Mouse (Mus musculus) right cerebral cortex, postnatal 14 days (tissue): ENCODE results near the gene Tsks.

Source experiments
- DNase-seq: peaks from one replicate; pipeline ENCODE4 v3.0.0; 2022

Tsks gene

DNA sequence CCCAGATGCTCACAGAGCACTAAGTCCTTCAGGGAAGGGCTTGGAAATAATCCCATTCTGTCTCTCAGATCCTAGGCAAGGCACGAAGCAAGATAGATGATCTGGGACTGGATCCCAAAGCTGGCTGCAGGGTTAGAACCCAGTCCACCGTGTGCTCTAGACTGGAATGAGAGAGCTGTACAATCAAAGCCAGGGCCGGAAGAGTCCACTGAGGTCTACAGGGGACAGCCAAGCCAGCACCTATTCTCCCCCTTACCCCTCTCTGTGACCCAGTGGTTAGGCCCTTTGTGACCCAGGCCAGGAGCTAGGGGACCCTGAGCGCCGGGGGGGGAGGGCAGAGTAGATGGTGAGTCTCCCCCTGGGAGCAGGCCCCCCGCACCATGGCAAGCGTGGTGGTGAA is at the start of gene Tsks:
Tsks (plus strand) TSS at position 301 of the 400 bp plus-strand sequence.
- DNase-seq: no peak

DNA sequence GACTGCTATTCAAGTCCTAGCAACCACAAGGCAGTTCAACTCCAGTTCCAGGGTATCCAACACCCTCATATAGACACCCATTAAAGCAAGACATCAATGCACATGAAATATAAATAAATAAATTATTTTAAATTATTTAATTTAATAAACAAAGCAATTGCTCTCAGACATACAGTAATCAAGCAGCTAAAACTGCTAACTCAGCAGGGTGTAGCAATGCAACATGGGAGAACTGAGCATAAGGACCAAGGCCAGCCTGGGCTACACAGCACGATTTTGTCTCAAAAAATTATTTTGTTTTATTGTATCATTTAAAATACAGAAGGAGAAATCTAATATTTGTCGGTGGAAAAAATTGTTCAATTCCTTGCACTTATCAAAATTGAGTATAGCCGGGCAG is 48.8 kb upstream of the Tsks start:
- DNase-seq: no peak

GRCm38 (mm10) chr7:44895206-44895592 is 47.8 kb upstream of the Tsks start:
- DNase-seq: no peak

DNA sequence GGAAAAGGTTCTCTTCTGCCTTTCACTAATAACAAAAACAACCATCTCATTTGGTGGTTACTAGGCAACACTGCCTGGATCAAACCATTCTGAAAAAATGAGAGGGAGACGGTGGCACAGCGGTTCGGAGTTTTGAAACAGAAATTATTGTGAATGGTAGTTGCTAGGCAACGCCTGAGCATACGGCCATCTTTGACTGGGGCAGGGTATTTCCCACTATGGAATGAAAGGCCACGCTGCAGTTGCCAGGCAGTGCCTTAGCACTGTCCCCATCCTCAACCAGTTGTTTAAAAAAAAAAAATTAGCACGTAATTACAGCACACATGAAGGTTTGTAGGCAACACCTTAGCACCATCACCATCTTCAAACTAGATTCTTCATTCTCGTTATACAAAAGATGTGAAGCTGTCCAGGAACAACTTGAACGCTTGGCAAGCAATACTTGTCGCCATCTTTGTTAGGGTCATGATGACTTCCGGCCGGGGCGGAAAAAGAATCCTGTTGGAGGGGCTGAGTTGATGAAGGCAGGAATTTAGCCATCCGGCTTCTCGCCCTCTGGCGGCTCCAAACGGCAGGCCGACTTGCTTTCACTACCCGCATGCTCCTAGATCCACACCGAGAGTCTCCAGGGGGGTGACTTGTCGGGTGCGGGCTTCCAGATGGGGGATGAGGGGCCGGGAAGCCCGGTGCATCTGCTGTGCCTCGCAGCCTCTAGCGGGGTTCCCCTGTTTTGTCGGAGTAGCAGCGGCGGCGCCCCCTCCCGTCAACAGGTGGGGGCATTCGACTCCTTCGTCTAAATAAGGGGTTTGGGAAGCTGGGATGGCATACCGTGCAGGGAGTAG is 47.2 kb upstream of the Tsks start, which contains the start of gene Fuz:
Fuz (plus strand) TSS at position 487 of the 842 bp plus-strand sequence.
- peak; percentile 88 for DNase-seq

- DNase-seq: no peak
Observed at GRCm38 (mm10) chr7:44896499-44896898, 46.5 kb upstream of the Tsks start.

- peak; percentile 38 for DNase-seq
Observed at GRCm38 (mm10) chr7:44898607-44899006, 44.4 kb upstream of the Tsks start.

GRCm38 (mm10) chr7:44900632-44901031 is 42.4 kb upstream of the Tsks start:
- no peak for DNase-seq

- peak; percentile 37 for DNase-seq
Observed at GRCm38 (mm10) chr7:44901230-44901722, 41.7 kb upstream of the Tsks start.

GRCm38 (mm10) chr7:44905430-44905829 is 37.6 kb upstream of the Tsks start:
- no peak for DNase-seq

GRCm38 (mm10) chr7:44908706-44909476 is 34.1 kb upstream of the Tsks start:
- no peak for DNase-seq

- DNase-seq: no peak
Observed at GRCm38 (mm10) chr7:44914396-44914795, 28.6 kb upstream of the Tsks start.

DNA sequence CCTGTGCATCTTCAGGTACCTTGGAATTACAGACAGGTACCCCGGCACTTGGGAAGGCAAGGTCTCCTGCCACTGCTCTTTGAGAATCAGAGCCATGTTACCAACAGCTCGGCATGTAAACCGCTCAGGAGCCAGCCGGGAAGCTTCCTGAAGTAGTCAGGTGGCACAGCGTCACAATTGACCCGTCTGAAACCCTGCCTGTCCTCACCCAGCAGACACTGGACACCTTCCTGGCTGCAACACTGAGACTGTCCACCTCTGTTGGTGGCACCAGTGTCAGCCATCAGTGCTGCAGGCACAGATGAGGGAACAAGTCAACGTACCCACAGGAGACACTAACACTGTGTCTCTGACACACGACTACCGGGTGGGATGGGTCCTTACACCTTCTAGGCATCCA is 27.7 kb upstream of the Tsks start:
- DNase-seq: no peak

- DNase-seq: no peak
Observed at GRCm38 (mm10) chr7:44916191-44916590, 26.8 kb upstream of the Tsks start.

GRCm38 (mm10) chr7:44916881-44917280 is 26.1 kb upstream of the Tsks start:
- no peak for DNase-seq

DNA sequence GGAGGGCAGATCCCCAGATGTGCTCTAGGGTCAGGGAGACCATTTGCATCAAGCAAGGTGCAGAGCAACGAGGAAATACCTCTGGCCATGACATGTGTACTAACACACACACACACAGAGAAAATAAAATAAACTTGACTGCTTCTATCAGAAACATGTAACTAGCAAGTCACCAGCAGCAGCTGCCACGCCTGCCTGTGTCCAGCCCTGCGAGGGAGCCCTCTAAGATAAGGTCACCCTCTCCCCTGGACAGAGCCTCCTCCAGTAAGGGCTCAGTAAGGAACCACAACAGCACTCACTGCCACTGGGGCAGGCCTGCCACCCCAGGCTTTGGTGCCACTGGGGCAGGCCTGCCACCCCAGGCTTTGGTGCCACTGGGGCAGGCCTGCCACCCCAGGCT is 24.8 kb upstream of the Tsks start:
- no peak for DNase-seq

DNA sequence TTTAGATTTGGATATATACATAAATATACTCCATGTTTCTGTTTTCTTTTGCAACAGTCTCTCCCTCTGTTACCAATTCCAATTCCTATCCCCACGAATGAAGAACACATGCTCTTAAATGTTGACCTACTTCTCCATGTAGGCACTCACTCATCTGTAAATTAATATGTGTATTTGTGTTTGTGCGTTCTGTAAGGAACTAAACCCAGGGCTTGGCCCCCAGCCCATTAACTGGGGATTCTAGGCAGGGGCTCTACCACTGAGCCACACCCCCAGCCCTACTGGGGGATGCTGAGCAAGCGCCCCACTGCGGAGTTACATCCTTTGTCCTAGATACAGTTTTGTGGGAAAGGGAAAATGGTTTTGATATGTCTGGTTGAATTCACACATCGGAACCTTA is 23.9 kb upstream of the Tsks start:
- no peak for DNase-seq

- no peak for DNase-seq
Observed at GRCm38 (mm10) chr7:44922530-44922929, 20.5 kb upstream of the Tsks start.

GRCm38 (mm10) chr7:44925468-44925867 is 17.5 kb upstream of the Tsks start:
- no peak for DNase-seq

GRCm38 (mm10) chr7:44928570-44928969 is 14.4 kb upstream of the Tsks start:
- no peak for DNase-seq

DNA sequence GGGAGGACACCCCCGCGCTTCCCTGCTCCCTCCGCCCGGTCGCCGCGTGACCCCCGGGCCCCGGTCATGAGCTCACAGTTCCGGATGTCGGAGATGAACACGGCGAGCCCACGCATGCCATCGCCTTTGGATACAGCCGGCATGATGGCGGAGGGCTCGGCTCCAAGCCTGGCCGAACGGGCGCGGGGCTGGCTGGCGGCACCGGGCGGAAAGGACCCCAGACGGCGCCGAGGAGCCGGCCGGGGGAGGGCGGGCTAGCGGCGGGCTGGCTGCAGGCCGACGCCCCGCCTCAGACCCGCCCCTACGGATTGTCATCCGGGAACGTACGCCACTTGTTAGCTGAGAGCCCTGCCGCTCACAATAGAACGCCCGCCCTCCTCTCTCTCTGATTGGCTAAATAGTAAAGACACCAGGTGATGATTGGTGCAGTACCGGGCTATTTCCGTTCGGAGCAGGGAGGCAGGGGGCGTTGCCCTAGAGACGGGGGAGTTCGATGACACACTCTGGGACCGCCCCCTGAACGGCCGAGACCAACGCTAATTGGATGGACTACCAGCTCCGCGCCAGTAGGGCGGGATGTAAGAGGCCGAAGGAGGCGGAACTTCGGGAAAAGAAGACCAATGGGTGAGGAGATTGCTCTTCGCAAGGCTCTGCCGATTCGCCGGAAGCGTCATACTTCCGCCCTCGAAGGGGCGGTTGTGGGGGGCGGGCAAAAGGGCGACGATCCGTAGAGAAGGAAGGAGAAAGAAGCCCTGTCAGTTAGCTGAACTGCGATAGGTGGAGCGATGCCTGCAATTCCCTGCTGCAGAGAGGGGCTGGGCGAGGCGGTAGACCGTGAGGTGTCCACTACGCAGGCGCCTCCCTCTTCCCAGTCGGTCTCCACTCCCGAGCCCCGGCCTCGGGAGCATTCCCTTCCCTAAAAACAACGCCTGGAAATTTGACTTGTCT is 13.5 kb upstream of the Tsks start, which contains the start of gene Ap2a1:
Ap2a1 (minus strand) TSS at position 293 of the 948 bp plus-strand sequence.
- peak; percentile 98 for DNase-seq

DNA sequence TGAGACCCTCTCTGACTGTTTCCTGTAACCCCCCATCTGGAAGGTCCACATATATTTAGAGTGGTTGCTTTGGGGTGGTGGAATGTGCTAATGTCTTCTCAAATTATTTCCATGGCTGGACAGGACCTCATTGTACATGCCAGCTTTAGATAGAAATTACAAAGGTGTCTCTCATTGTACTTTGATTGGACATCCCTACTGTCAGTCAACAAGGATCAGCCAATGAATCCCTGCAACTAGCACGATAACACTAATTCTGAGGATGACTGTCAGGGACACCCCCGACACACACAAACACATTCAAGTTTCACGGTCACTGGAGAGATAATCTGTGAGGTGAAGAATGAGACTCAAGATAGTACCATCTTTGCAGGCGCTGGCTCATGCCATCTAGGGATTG is 4.3 kb upstream of the Tsks start:
- no peak for DNase-seq

GRCm38 (mm10) chr7:44949922-44950321 is 6.9 kb downstream of the Tsks start:
- no peak for DNase-seq

- no peak for DNase-seq
Observed at GRCm38 (mm10) chr7:44951960-44952359, 9.0 kb downstream of the Tsks start.
